Mouse (Mus musculus) hindbrain, postnatal 0 days (tissue): Measurements from ENCODE around the gene Zfp423. TPM values are rescaled to one million over a fixed set of nuclear protein-coding genes. Genes with fewer than 3 reads are reported as not detected.

Experiments
- ATAC-seq: fragments of 200-750 bp; cut with Nextera tagmentation; 2 replicates; pipeline ENCODE4 v1.8.0; 2017; ENCODE audit warnings: mild to moderate bottlenecking, moderate TSS enrichment, moderate library complexity
- DNase-seq: peaks from one replicate; pipeline ENCODE4 v3.0.0-alpha.2; 2015; ENCODE audit warnings: low spot score
- H3K27ac ChIP-seq: fragments of 300-500 bp; sonication (generic); 2 replicates; pipeline ENCODE4 v1.5.1; 2014; ENCODE audit warnings: mild to moderate bottlenecking
- H3K27me3 ChIP-seq: fragments of 300-500 bp; sonication (generic); 2 replicates; pipeline ENCODE4 v1.6.1; 2014; ENCODE audit warnings: low read length, mixed read lengths; ENCODE audit not compliant: insufficient read depth
- H3K36me3 ChIP-seq: fragments of 300-500 bp; sonication (generic); 2 replicates; pipeline ENCODE4 v1.6.1; 2014; ENCODE audit warnings: low read length, mixed read lengths; ENCODE audit not compliant: insufficient read depth
- H3K4me1 ChIP-seq: fragments of 300-500 bp; sonication (generic); 2 replicates; pipeline ENCODE4 v1.6.1; 2014; ENCODE audit warnings: antibody characterized with exemption, low read length, mixed read lengths; ENCODE audit not compliant: insufficient read depth
- H3K4me2 ChIP-seq: fragments of 300-500 bp; sonication (generic); 2 replicates; pipeline ENCODE4 v1.6.1; 2014; ENCODE audit warnings: low read depth, mild to moderate bottlenecking, low read length, moderate library complexity, mixed read lengths
- H3K4me3 ChIP-seq: fragments of 300-500 bp; sonication (generic); 2 replicates; pipeline ENCODE4 v1.5.1; 2014; ENCODE audit warnings: low read length
- H3K9ac ChIP-seq: fragments of 300-500 bp; sonication (generic); replicated peaks from 2 replicates; pipeline ENCODE4 v1.6.1; 2014; ENCODE audit warnings: mild to moderate bottlenecking, low read length, moderate library complexity, mixed read lengths
- H3K9me3 ChIP-seq: fragments of 300-500 bp; sonication (generic); 2 replicates; pipeline ENCODE4 v1.6.1; 2016; ENCODE audit warnings: low read length, mixed read lengths
- CTCF ChIP-seq: IDR thresholded peaks from 2 replicates; pipeline ENCODE4 v1.5.1; 2016; ENCODE audit warnings: antibody characterized with exemption, control low read depth, low read depth
- WGBS: fragments of 180-500 bp; shearing (Covaris S2); extraction: QIAGEN DNeasy Blood & Tissue Kit; methylation state at CpG from one replicate; pipeline ENCODE4 v1.1.7; 2014; 5-methylcytosine and 5-hydroxymethylcytosine counted together
- polyA plus RNA-seq: library from polyadenylated mRNA; unstranded; fragments of >200 nt; fragmentation: Nextera tagmentation; extraction: Ambion mirVana; gene quantifications from 2 replicates; pipeline ENCODE4 v1.2.1, GENCODE M21; 2015
- total RNA-seq: library from RNA; depleted of rRNA; stranded (reverse); fragments of >200 nt; gene quantifications from 2 replicates; pipeline ENCODE4 v1.2.3, GENCODE M21; 2014

Zfp423 gene
- total and polyA plus RNA-seq, 2 experiments from 2014 or later, result 22.2 to 73.6 TPM

DNA sequence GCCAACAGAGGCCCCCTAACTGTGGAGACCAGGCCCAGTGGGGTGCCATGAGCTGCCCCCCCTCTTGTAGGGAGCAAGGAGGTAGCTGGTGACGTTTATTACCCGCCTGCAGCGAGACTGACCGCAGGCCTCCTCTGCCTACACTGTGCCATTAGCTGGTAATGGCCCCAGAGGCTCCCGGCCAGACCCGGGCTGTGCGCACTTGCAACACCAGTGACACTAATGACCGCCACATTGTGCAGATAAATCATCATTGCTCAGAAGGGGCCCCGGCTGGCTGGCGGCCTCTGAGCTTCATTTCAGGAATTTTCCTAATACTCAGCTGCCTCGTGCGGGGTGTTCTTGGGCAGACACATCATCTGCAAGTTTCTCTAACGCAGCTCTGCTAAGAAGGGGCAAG, 206.7 kb downstream of the Zfp423 start:
- Histone ChIP-seq H3K36me3 (no peaks in the 10 kb centered on the region), H3K9ac (no peak overlapping the region), H3K4me3 (no peak overlapping the region), H3K4me1 (0 out of 2 replicates have a peak, but pooled peaks cover 3% of the 10 kb centered on the region), H3K9me3 (no peaks in the 10 kb centered on the region), H3K27ac (no peak overlapping the region), H3K4me2 (no peak overlapping the region), H3K27me3 (no peaks in the 10 kb centered on the region)
- no peak for DNase-seq
- whole genome bisulfite sequencing, result 64% methylated on average over 13 of the region's 13 CpGs
- no peak for TF ChIP-seq CTCF
- ATAC-seq, result peak; percentile 25; the same call in 1 of the 2 replicates

GRCm38 (mm10) chr8:87747582-87747981, 211.8 kb downstream of the Zfp423 start:
- DNase-seq, result peak; percentile 83
- TF ChIP-seq CTCF, result peak; percentile 69
- no peaks in the 10 kb centered on the region for H3K36me3 ChIP-seq
- WGBS, result 25% methylated on average over 8 of the region's 8 CpGs
- ATAC-seq, result peak; percentile 57; the same call in 1 of the 2 replicates
- no peaks in the 10 kb centered on the region for H3K27me3 ChIP-seq
- H3K9ac ChIP-seq, result no peak overlapping the region
- H3K4me2 ChIP-seq, result no peak overlapping the region
- no peak overlapping the region for H3K4me3 ChIP-seq
- H3K9me3 ChIP-seq, result no peaks in the 10 kb centered on the region
- H3K27ac ChIP-seq, result peak overlapping the region; percentile 60; the same call in 1 of the 2 replicates
- peaks cover 27% of the 10 kb centered on the region for H3K4me1 ChIP-seq

GRCm38 (mm10) chr8:87747142-87747541, 212.3 kb downstream of the Zfp423 start:
- WGBS, result 17% methylated on average over 8 of the region's 8 CpGs
- peak overlapping the region; percentile 60; the same call in 1 of the 2 replicates for H3K27ac ChIP-seq
- no peak overlapping the region for H3K4me3 ChIP-seq
- H3K36me3 ChIP-seq, result no peaks in the 10 kb centered on the region
- 0 out of 2 replicates have a peak overlapping the region, but pooled peaks have one; percentile 17 for H3K9ac ChIP-seq
- H3K27me3 ChIP-seq, result no peaks in the 10 kb centered on the region
- H3K9me3 ChIP-seq, result no peaks in the 10 kb centered on the region
- peaks cover 27% of the 10 kb centered on the region for H3K4me1 ChIP-seq
- DNase-seq (no peak), ATAC-seq (no peak)
- TF ChIP-seq CTCF, result no peak
- no peak overlapping the region for H3K4me2 ChIP-seq

- Histone ChIP-seq H3K36me3 (no peaks in the 10 kb centered on the region), H3K4me2 (no peak overlapping the region), H3K9ac (no peak overlapping the region), H3K9me3 (no peaks in the 10 kb centered on the region), H3K4me3 (no peak overlapping the region), H3K27me3 (no peaks in the 10 kb centered on the region), H3K27ac (peak overlapping the region; percentile 60), H3K4me1 (peaks cover 27% of the 10 kb centered on the region)
- WGBS, result 23% methylated on average over 14 of the region's 14 CpGs
- peak; percentile 63 for DNase-seq
- no peak for TF ChIP-seq CTCF
- peak; percentile 19; the same call in 1 of the 2 replicates for ATAC-seq
These were observed 213.3 kb downstream of the Zfp423 start for GRCm38 (mm10) chr8:87746072-87746471.

GRCm38 (mm10) chr8:87745125-87745698, 214.2 kb downstream of the Zfp423 start:
- Histone ChIP-seq H3K9ac (no peak overlapping the region), H3K4me2 (no peak overlapping the region), H3K36me3 (no peaks in the 10 kb centered on the region), H3K27ac (peak overlapping the region; percentile 60), H3K27me3 (no peaks in the 10 kb centered on the region), H3K4me1 (peaks cover 25% of the 10 kb centered on the region), H3K4me3 (no peak overlapping the region), H3K9me3 (no peaks in the 10 kb centered on the region)
- 38% methylated on average over 20 of the region's 20 CpGs for whole genome bisulfite sequencing
- ATAC-seq (no peak), DNase-seq (peak; percentile 43)
- TF ChIP-seq CTCF, result no peak

GRCm38 (mm10) chr8:87744556-87744955, 214.8 kb downstream of the Zfp423 start:
- Histone ChIP-seq H3K4me3 (no peak overlapping the region), H3K27ac (peak overlapping the region; percentile 4; the same call in 1 of the 2 replicates), H3K36me3 (no peaks in the 10 kb centered on the region), H3K4me1 (peaks cover 25% of the 10 kb centered on the region), H3K27me3 (no peaks in the 10 kb centered on the region), H3K4me2 (no peak overlapping the region), H3K9me3 (no peaks in the 10 kb centered on the region), H3K9ac (no peak overlapping the region)
- no peak for TF ChIP-seq CTCF
- WGBS, result 53% methylated on average over 6 of the region's 6 CpGs
- DNase-seq (no peak), ATAC-seq (no peak)

GRCm38 (mm10) chr8:87742016-87742415, 217.4 kb downstream of the Zfp423 start:
- ATAC-seq, result 0 out of 2 replicates have a peak, but pooled peaks have one; percentile 46
- H3K4me3 ChIP-seq, result no peak overlapping the region
- peak; percentile 65 for DNase-seq
- 46% methylated on average over 19 of the region's 19 CpGs for WGBS
- no peaks in the 10 kb centered on the region for H3K36me3 ChIP-seq
- H3K9me3 ChIP-seq, result no peaks in the 10 kb centered on the region
- no peaks in the 10 kb centered on the region for H3K27me3 ChIP-seq
- H3K4me2 ChIP-seq, result no peak overlapping the region
- no peak for TF ChIP-seq CTCF
- H3K4me1 ChIP-seq, result peaks cover 17% of the 10 kb centered on the region
- H3K27ac ChIP-seq, result no peak overlapping the region
- no peak overlapping the region for H3K9ac ChIP-seq
